Mouse (Mus musculus): ENCODE data around the gene Nrxn1. TPM values are rescaled to one million over a fixed set of nuclear protein-coding genes. Genes with fewer than 3 reads are reported as not detected.
A peak's percentile ranks its signal among the peaks of the same experiment; 100 is the strongest.

The Nrxn1 gene
- total and polyA plus RNA-seq, 3 experiments = not detected

DNA sequence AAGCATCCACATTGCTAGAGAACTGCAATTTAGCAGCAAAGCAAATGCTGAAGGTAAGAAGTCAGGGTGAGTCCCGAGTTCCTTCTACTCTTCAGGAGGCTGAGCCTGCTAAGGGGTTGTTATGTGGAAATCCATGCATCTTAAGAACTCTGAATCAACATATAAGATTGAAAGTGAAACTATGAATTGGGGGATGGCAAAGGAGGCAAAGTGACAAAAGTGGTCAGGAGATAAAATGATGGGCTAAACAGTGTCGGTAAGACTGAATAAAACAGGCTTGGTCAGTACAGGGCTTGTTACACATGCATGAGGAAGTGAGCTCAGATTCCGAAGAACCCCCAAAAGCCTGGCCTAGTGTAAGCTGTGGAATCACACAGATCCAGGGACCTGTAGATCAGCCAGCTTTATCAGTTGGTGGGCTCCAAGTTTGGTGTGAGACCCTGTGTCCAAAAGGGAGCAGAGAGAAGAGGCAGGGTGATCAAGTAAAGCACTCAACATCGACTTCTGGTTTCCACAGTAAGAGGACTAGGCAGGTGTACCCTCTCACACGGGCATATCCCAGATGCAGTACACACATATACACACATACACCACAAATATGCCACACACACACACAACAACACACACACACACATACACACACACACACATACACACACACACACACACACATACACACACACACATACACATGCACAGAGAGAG lies 85.3 kb downstream of the Nrxn1 start:
- H3K9ac ChIP-seq (ENCODE audit: insufficient read depth, low read depth) = no peak overlapping the region
- no peak for DNase-seq (ENCODE audit: extremely low read depth)
- TF ChIP-seq SIN3A (IDR thresholded peaks at IDR 0.05; ENCODE audit: low read length) = no peak
- TF ChIP-seq PAX5 (IDR thresholded peaks at IDR 0.05; ENCODE audit: low read length) = no peak
- TF ChIP-seq MXI1 (IDR thresholded peaks at IDR 0.05; ENCODE audit: low read depth, low read length) = no peak
- no peak for TF ChIP-seq EP300 (IDR thresholded peaks at IDR 0.05; ENCODE audit: low read length)
- TF ChIP-seq NELFE (IDR thresholded peaks at IDR 0.05; ENCODE audit: low read depth, low read length) = no peak
- no peak for TF ChIP-seq MAFK (IDR thresholded peaks at IDR 0.05; ENCODE audit: insufficient replicate concordance, low read length)
- no peak for TF ChIP-seq USF2 (conservative IDR thresholded peaks at IDR 0.05; ENCODE audit: low read depth, low read length)
- TF ChIP-seq RAD21 (IDR thresholded peaks at IDR 0.05; ENCODE audit: low read depth, low read length) = no peak
- no peak for TF ChIP-seq POLR2A (IDR thresholded peaks at IDR 0.05; ENCODE audit: low read depth, low read length)
- TF ChIP-seq JUN (IDR thresholded peaks at IDR 0.05; ENCODE audit: insufficient read depth, low read depth, low read length) = no peak
- TF ChIP-seq RCOR1 (conservative IDR thresholded peaks at IDR 0.05; ENCODE audit: low read depth, low read length) = no peak
- TF ChIP-seq TCF12 (IDR thresholded peaks at IDR 0.05; ENCODE audit: low read depth, low read length) = no peak
- no peak for TF ChIP-seq CHD1 (IDR thresholded peaks at IDR 0.05; ENCODE audit: low read depth, low read length)
- TF ChIP-seq BHLHE40 (IDR thresholded peaks at IDR 0.05; ENCODE audit: low read depth, low read length) = no peak
- H3K36me3 ChIP-seq (replicated peaks in 1 of 2; ENCODE audit: control insufficient read depth in 1 of 2, insufficient read depth in 1 of 2, low read length in 1 of 2) = no peaks in the 10 kb centered on the region
- dilution Hi-C loops (cut with MboI; ENCODE audit: extremely low pct_ligation_motif_present, extremely low pct_unique_long_range_greater_than_20kb, low sequenced_read_pairs) (no loop called here), in situ Hi-C loops (cut with MboI; ENCODE audit: low pct_ligation_motif_present, low pct_unique_long_range_greater_than_20kb, low sequenced_read_pairs) (no loop called here)
- no peak overlapping the region for H3K27ac ChIP-seq (ENCODE audit: insufficient read depth, low read depth)
- H3K4me3 ChIP-seq (replicated peaks in 1 of 3; ENCODE audit: low read depth in 2 of 3, low read length in 2 of 3, poor library complexity in 1 of 3) = no peak overlapping the region
- H3K4me1 ChIP-seq (ENCODE audit: control insufficient read depth in 1 of 2, insufficient read depth in 2 of 2) = no peaks in the 10 kb centered on the region
- no peaks in the 10 kb centered on the region for H3K79me2 ChIP-seq (replicated peaks; ENCODE audit: control insufficient read depth, extremely low read depth, insufficient read depth, poor library complexity, severe bottlenecking)
- H3K27me3 ChIP-seq (replicated peaks) = no peaks in the 10 kb centered on the region
- H3K9me3 ChIP-seq (replicated peaks; ENCODE audit: low read length) = peaks cover 9% of the 10 kb centered on the region
- peak overlapping the region; percentile 67 for H3K4me2 ChIP-seq (ENCODE audit: insufficient read depth, low read depth, poor library complexity, severe bottlenecking)

DNA sequence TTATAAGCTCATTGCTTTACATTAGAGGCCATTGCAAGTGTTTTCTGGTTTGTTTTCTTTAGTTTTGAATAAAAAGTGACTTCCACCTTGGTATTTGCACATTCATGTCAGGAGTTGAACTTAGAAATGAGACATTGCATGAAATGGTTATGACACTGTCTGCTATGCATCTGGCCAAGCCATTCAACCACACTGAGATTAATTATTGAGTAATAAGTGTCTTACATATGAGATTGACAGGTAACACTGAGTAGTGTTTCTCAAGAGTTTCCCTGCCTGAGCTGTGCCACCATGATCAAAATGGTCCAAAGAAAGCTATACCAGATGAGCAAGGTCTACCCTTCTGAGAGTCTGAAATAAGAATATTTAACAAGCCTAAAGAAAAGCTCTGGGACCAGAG lies 92.5 kb downstream of the Nrxn1 start:
- Histone ChIP-seq H3K27ac (ENCODE audit: insufficient read depth, low read depth) (no peak overlapping the region), H3K27me3 (replicated peaks) (no peaks in the 10 kb centered on the region), H3K4me1 (ENCODE audit: control insufficient read depth in 1 of 2, insufficient read depth in 2 of 2) (no peaks in the 10 kb centered on the region), H3K4me3 (replicated peaks in 1 of 3; ENCODE audit: low read depth in 2 of 3, low read length in 2 of 3, poor library complexity in 1 of 3) (no peak overlapping the region), H3K9me3 (replicated peaks; ENCODE audit: low read length) (peaks cover 32% of the 10 kb centered on the region), H3K4me2 (ENCODE audit: insufficient read depth, low read depth, poor library complexity, severe bottlenecking) (no peak overlapping the region), H3K36me3 (replicated peaks in 1 of 2; ENCODE audit: control insufficient read depth in 1 of 2, insufficient read depth in 1 of 2, low read length in 1 of 2) (no peaks in the 10 kb centered on the region), H3K79me2 (replicated peaks; ENCODE audit: control insufficient read depth, extremely low read depth, insufficient read depth, poor library complexity, severe bottlenecking) (no peaks in the 10 kb centered on the region), H3K9ac (ENCODE audit: insufficient read depth, low read depth) (no peak overlapping the region)
- in situ Hi-C loops (cut with MboI; ENCODE audit: low pct_ligation_motif_present, low pct_unique_long_range_greater_than_20kb, low sequenced_read_pairs) = no loop called here
- no peak for TF ChIP-seq KAT2A (IDR thresholded peaks at IDR 0.05; ENCODE audit: insufficient replicate concordance, low read length)
- TF ChIP-seq MAX (IDR thresholded peaks at IDR 0.05; ENCODE audit: low read length) = no peak
- no peak for TF ChIP-seq MXI1 (IDR thresholded peaks at IDR 0.05; ENCODE audit: low read depth, low read length)
- TF ChIP-seq MAFK (IDR thresholded peaks at IDR 0.05; ENCODE audit: insufficient replicate concordance, low read length) = no peak
- TF ChIP-seq CHD1 (IDR thresholded peaks at IDR 0.05; ENCODE audit: low read depth, low read length) = no peak
- TF ChIP-seq HCFC1 (IDR thresholded peaks at IDR 0.05; ENCODE audit: low read depth, low read length) = no peak
- TF ChIP-seq ZMIZ1 (IDR thresholded peaks at IDR 0.05; ENCODE audit: low read depth, low read length) = no peak
- TF ChIP-seq E2F4 (IDR thresholded peaks at IDR 0.05; ENCODE audit: insufficient replicate concordance, low read depth, low read length) = no peak
- TF ChIP-seq BHLHE40 (IDR thresholded peaks at IDR 0.05; ENCODE audit: low read depth, low read length) = no peak
- no peak for TF ChIP-seq ETS1 (conservative IDR thresholded peaks at IDR 0.05; ENCODE audit: low read depth, low read length)
- TF ChIP-seq IRF4 (IDR thresholded peaks at IDR 0.05; ENCODE audit: low read depth, low read length) = no peak
- no peak for TF ChIP-seq ZC3H11A (IDR thresholded peaks at IDR 0.05; ENCODE audit: low read depth, low read length)
- TF ChIP-seq MEF2A (IDR thresholded peaks at IDR 0.05; ENCODE audit: borderline replicate concordance, low read depth, low read length) = no peak
- no peak for TF ChIP-seq JUND (conservative IDR thresholded peaks at IDR 0.05; ENCODE audit: low read depth, low read length)
- no peak for TF ChIP-seq GABPA (IDR thresholded peaks at IDR 0.05; ENCODE audit: insufficient replicate concordance, low read depth, low read length)
- TF ChIP-seq JUN (IDR thresholded peaks at IDR 0.05; ENCODE audit: insufficient read depth, low read depth, low read length) = no peak
- no peak for TF ChIP-seq ELF1 (IDR thresholded peaks at IDR 0.05; ENCODE audit: low read depth, low read length)
- no peak for TF ChIP-seq NELFE (IDR thresholded peaks at IDR 0.05; ENCODE audit: low read depth, low read length)
- dilution Hi-C loops (cut with MboI; ENCODE audit: extremely low pct_ligation_motif_present, extremely low pct_unique_long_range_greater_than_20kb, low sequenced_read_pairs) = no loop called here
- no peak for DNase-seq (ENCODE audit: extremely low read depth)
